Mouse (Mus musculus): Measurements from ENCODE around the gene Kcnn1. TPM values are rescaled to one million over a fixed set of nuclear protein-coding genes. Genes with fewer than 3 reads are reported as not detected.

The Kcnn1 gene
- 8.0 TPM for polyA plus RNA-seq (2021)

DNA sequence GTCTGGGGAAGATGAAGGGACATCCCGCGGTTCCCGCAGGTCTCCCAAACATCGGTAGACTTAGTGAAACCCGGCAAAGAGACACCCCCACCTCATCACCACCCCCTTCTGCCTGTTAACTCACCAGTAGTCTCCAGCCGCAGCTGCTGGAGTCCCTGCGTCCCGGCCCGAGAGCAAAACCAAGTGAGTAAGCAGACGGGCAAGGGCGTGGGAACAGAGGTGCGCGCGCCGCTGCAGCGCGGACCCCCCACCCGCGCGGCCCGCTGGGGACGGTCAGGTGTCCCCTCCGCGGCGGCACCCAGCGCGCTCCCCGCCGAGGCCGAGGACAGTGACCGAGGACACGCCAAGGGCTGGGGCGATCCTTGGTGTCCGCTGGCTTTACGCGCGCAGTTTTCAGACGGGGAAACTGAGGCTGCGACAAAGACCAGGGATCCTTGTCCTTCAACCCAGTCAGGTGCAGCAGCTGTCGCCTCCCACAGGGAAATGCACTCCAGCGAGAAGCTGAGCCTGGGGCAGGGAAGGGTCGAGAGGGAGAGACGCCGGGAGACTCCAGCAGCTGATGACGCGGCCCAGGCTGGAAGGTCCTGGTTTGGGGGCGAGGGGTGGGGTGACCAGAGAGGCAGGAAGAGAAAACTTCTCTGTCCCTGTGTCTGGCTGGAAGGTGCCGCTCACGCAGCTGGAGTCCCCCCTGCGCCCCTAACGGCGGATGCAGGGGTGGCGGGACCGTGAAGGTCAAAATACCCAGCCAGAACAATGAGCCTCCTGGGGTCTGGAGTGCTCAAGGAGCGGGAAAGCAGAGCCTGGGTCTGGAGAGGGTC lies at the start of gene Kcnn1:
Gene Kcnn1 (minus strand): TSS at position 435 of the 818 bp plus-strand sequence.
- in situ Hi-C loops (cut with MboI; ENCODE audit: low pct_unique_long_range_greater_than_20kb): no loop called here
- DNase-seq (ENCODE audit: low read depth, low spot score): no peak
- H3K27me3 ChIP-seq: no peaks in the 10 kb centered on the region
- no peak for TF ChIP-seq CTCF (IDR thresholded peaks at IDR 0.05)
- ChIA-PET CTCF (interaction anchor here (2.0 kb wide), 1 partner anchor 18 kb away, joined by 10 read pairs; no protein-coding TSS in a partner anchor), POLR2A (interaction anchor here (1.4 kb wide), 1 partner anchor 19 kb away, joined by 3 read pairs; no protein-coding TSS in a partner anchor)
- no peak for ATAC-seq

DNA sequence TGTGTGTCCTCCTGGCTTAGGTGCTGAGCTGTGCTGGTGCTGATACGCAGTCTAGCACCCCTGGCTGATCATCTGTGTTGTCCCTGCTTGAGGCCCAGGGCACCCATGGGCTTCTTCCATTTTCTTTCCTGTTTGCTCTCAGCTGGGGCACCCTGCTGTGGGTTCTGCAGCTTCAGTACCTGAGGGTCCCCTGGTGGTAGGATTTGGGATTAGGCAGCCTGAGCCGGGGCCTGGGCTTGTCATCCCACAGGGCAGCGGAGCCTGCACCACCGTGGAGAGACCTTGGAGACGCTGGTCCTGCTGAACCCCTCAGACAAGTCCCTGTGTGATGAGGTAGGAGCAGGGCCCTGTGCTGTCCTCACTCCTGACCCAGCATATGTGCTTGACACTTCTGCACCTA lies 48.5 kb upstream of the Kcnn1 start:
- ATAC-seq (no peak), DNase-seq (ENCODE audit: low read depth, low spot score) (no peak)
- in situ Hi-C loops (cut with MboI; ENCODE audit: low pct_unique_long_range_greater_than_20kb): no loop called here
- CTCF ChIA-PET: no interaction called here
- POLR2A ChIA-PET: no interaction called here
- H3K27me3 ChIP-seq: no peaks in the 10 kb centered on the region
- no peak for TF ChIP-seq CTCF (IDR thresholded peaks at IDR 0.05)

GRCm38 (mm10) chr8:70907518-70907917 lies 44.5 kb upstream of the Kcnn1 start:
- in situ Hi-C loops (cut with MboI; ENCODE audit: low pct_unique_long_range_greater_than_20kb): no loop called here
- no peak for TF ChIP-seq CTCF (IDR thresholded peaks at IDR 0.05)
- no peaks in the 10 kb centered on the region for H3K27me3 ChIP-seq
- ATAC-seq (no peak), DNase-seq (ENCODE audit: low read depth, low spot score) (no peak)
- ChIA-PET POLR2A (no interaction called here), CTCF (interaction anchor here (1.3 kb wide), 1 partner anchor 10 kb away, joined by 3 read pairs; the partner anchor contains the start of gene Rpl18a)

- in situ Hi-C loops (cut with MboI; ENCODE audit: low pct_unique_long_range_greater_than_20kb): no loop called here
- ChIA-PET POLR2A (interaction anchor here (0.7 to 0.8 kb wide), 2 partner anchors 26 to 33 kb away, joined by 3 to 4 read pairs; no protein-coding TSS in a partner anchor), CTCF (no interaction called here)
- no peaks in the 10 kb centered on the region for H3K27me3 ChIP-seq
- no peak for TF ChIP-seq CTCF (IDR thresholded peaks at IDR 0.05)
- ATAC-seq: peak; percentile 65
- DNase-seq (ENCODE audit: low read depth, low spot score): no peak
Measured at GRCm38 (mm10) chr8:70905831-70906736, 43.0 kb upstream of the Kcnn1 start, which contains the start of gene Map1s. Gene Map1s, plus strand, starts transcription at chr8:70905932.

DNA sequence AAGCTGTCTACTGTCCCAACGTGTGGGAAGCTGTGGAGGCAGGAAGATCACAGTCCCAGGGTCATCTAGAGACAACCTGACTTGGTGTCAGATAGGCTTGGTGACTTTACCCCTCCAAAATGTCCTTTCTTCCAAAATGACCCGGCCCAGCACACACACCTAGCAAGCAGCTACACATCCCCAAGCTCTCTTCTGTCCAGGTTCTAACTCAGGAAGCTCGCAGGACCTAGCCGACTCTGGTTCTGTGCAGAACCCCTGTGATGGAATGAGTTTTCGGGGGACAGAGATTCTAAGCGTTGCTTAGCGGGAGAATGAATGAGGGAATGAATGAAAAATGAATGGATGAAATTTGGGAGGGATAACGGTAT lies 42.4 kb upstream of the Kcnn1 start:
- in situ Hi-C loops (cut with MboI; ENCODE audit: low pct_unique_long_range_greater_than_20kb): no loop called here
- no peak for TF ChIP-seq CTCF (IDR thresholded peaks at IDR 0.05)
- CTCF ChIA-PET: no interaction called here
- ATAC-seq (no peak), DNase-seq (ENCODE audit: low read depth, low spot score) (no peak)
- no peaks in the 10 kb centered on the region for H3K27me3 ChIP-seq
- POLR2A ChIA-PET: interaction anchor here (0.7 to 1.1 kb wide), 2 partner anchors 9 to 32 kb away, joined by 3 to 4 read pairs; no protein-coding TSS in a partner anchor

DNA sequence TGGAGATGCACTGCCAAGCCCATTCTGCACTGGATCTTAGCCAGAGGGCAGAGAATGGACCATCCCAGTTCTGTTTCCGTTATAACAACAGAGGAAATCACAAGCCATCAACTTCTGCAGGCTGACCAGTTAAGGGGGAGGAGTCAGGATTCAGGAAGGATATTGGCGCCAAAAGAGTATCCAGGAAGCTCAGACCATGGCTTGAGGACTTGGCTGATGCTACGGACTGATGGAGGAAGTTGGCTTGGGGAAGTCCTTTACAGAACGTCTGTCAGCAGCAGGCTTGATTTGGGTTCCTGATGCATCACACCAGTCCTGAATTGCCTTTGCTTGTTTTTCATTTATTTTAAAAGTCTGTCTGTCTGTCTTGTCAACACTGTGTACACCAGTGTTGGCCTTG lies 41.5 kb upstream of the Kcnn1 start:
- POLR2A ChIA-PET: interaction anchor here (1.1 kb wide), 1 partner anchor 8 kb away, joined by 3 read pairs; no protein-coding TSS in a partner anchor
- DNase-seq (ENCODE audit: low read depth, low spot score) (no peak), ATAC-seq (no peak)
- H3K27me3 ChIP-seq: no peaks in the 10 kb centered on the region
- in situ Hi-C loops (cut with MboI; ENCODE audit: low pct_unique_long_range_greater_than_20kb): no loop called here
- no peak for TF ChIP-seq CTCF (IDR thresholded peaks at IDR 0.05)
- CTCF ChIA-PET: interaction anchor here (0.8 to 2.3 kb wide), 3 partner anchors 14 to 45 kb away, joined by 3 to 8 read pairs (median 4); no protein-coding TSS in a partner anchor

DNA sequence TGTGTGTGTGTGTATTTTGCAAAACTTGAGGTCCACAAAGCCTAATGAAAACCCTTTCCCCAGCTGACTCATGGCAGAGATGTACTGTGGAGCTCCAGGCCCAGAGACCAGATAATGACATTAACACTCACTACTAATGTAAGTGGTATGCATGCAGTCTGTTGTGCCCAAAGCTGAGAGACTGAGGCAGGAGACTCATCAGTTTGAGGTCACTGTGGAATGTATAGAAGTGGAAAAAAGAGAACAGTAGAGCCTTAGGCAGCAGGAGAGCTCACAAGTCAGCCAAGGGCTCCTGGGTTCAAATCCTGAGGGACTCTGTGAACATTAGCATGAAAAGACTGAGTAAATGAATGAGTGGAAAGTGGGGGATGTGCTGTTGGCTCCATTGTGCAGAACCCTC lies 40.5 kb upstream of the Kcnn1 start:
- CTCF ChIA-PET: interaction anchor here (0.8 to 2.3 kb wide), 4 partner anchors 15 to 46 kb away, joined by 3 to 8 read pairs (median 6); no protein-coding TSS in a partner anchor
- no peak for DNase-seq (ENCODE audit: low read depth, low spot score)
- POLR2A ChIA-PET: interaction anchor here (0.6 kb wide), 1 partner anchor 75 kb away, joined by 5 read pairs; no protein-coding TSS in a partner anchor
- H3K27me3 ChIP-seq: no peaks in the 10 kb centered on the region
- TF ChIP-seq CTCF (IDR thresholded peaks at IDR 0.05): no peak
- in situ Hi-C loops (cut with MboI; ENCODE audit: low pct_unique_long_range_greater_than_20kb): no loop called here
- ATAC-seq: no peak

DNA sequence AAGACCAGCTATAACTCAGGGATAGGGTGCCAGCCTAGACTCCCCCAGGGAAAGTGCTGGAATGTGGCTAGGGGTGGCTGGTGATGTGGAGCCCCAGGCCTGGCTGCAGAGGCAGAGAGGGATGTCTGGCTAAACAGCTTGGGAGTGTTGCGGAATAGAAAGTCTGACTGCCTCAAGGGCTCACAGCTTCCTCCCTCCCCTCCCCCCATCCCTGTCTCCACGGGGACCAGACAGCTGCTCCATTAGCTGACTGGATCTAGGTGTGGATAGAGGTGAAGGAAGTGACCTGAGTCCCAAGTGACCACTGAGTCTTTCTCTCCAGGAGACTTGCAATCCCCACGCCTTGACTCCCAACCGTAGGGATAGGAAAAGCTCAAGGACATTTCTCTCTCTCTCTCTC lies 40.1 kb upstream of the Kcnn1 start:
- ChIA-PET CTCF (interaction anchor here (1.0 to 2.3 kb wide), 4 partner anchors 30 to 60 kb away, joined by 3 to 8 read pairs (median 5); no protein-coding TSS in a partner anchor), POLR2A (interaction anchor here (0.6 kb wide), 1 partner anchor 75 kb away, joined by 5 read pairs; no protein-coding TSS in a partner anchor)
- DNase-seq (ENCODE audit: low read depth, low spot score) (no peak), ATAC-seq (no peak)
- no peaks in the 10 kb centered on the region for H3K27me3 ChIP-seq
- no peak for TF ChIP-seq CTCF (IDR thresholded peaks at IDR 0.05)
- in situ Hi-C loops (cut with MboI; ENCODE audit: low pct_unique_long_range_greater_than_20kb): no loop called here

DNA sequence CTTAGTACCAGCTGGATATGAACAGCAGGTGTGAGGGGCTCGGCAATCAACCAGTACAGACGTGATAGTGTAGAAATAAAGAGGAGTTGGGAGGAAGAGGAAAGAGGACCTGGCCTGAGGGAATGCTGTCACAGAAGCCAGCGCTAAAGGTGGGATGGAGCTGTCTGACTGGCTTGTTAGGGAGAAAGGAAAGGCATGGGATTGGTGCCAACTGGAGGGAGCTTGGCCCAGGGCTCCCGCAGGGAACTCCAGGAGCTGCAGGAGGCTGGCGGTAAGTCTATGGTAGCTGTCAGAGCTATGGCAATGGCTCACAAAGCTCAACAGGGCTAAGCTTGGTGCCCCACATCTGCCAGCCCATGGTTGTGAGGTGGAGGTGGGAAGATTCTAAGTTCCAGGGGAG lies 39.2 kb upstream of the Kcnn1 start:
- POLR2A ChIA-PET: interaction anchor here (1.0 kb wide), 1 partner anchor 28 kb away, joined by 3 read pairs; no protein-coding TSS in a partner anchor
- CTCF ChIA-PET: interaction anchor here (1.0 to 2.3 kb wide), 2 partner anchors 37 to 61 kb away, joined by 3 to 7 read pairs; no protein-coding TSS in a partner anchor
- DNase-seq (ENCODE audit: low read depth, low spot score) (no peak), ATAC-seq (no peak)
- in situ Hi-C loops (cut with MboI; ENCODE audit: low pct_unique_long_range_greater_than_20kb): no loop called here
- no peaks in the 10 kb centered on the region for H3K27me3 ChIP-seq
- no peak for TF ChIP-seq CTCF (IDR thresholded peaks at IDR 0.05)

DNA sequence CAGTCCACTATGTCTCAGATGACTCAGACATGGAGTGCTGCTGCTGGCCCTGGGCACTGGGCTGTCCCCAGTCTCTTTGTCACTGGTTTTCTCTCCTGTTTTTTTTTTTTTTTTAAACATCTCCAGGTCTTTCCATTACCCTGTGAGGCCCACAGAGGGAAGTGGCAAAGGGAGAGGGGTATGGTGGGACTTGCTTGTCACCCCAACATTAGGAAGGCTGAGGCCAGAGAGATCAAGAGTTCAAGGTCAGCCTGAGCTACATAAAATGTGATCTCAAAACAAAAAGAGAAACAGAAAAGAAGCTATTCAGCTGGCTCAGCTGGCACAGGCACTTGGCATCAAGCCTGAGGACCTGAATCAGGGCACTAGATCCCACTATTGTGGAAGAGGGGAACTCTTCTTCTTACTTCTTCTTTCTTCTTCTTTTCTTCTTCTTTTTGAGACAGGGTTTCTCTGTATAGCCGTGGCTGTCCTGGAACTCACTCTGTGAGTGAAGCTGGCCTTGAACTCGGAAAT lies 37.9 kb upstream of the Kcnn1 start:
- DNase-seq (ENCODE audit: low read depth, low spot score) (no peak), ATAC-seq (no peak)
- no peaks in the 10 kb centered on the region for H3K27me3 ChIP-seq
- in situ Hi-C loops (cut with MboI; ENCODE audit: low pct_unique_long_range_greater_than_20kb): no loop called here
- POLR2A ChIA-PET: no interaction called here
- TF ChIP-seq CTCF (IDR thresholded peaks at IDR 0.05): no peak
- CTCF ChIA-PET: no interaction called here
